Mouse (Mus musculus) limb, embryonic 10.5 days (tissue): ENCODE data around the gene Casp9. TPM values are rescaled to one million over a fixed set of nuclear protein-coding genes. Genes with fewer than 3 reads are reported as not detected.

Experiments
- DNase-seq: peaks from one replicate; pipeline ENCODE4 v3.0.0-alpha.2; 2017; ENCODE audit warnings: low spot score
- H3K27ac ChIP-seq: fragments of 300-500 bp; sonication (generic); 2 replicates; pipeline ENCODE4 v1.5.1; 2016; ENCODE audit warnings: mild to moderate bottlenecking
- H3K27me3 ChIP-seq: fragments of 300-500 bp; sonication (generic); 2 replicates; pipeline ENCODE4 v1.6.1; 2016; ENCODE audit warnings: low read depth, mild to moderate bottlenecking; ENCODE audit not compliant: poor library complexity, severe bottlenecking
- H3K36me3 ChIP-seq: fragments of 300-500 bp; sonication (generic); 2 replicates; pipeline ENCODE4 v1.6.1; 2016; ENCODE audit warnings: mild to moderate bottlenecking, moderate library complexity
- H3K4me1 ChIP-seq: fragments of 300-500 bp; sonication (generic); 2 replicates; pipeline ENCODE4 v1.6.1; 2016
- H3K4me3 ChIP-seq: fragments of 300-500 bp; sonication (generic); 2 replicates; pipeline ENCODE4 v1.5.1; 2016; ENCODE audit warnings: mild to moderate bottlenecking, moderate library complexity
- H3K9me3 ChIP-seq: fragments of 300-500 bp; sonication (generic); replicated peaks from 2 replicates; pipeline ENCODE4 v1.6.1; 2016; ENCODE audit warnings: mild to moderate bottlenecking
- WGBS: fragments of 180-500 bp; shearing (Covaris S2); methylation state at CpG from one replicate; pipeline ENCODE4 v1.1.7; 2016; 5-methylcytosine and 5-hydroxymethylcytosine counted together
- polyA plus RNA-seq: library from polyadenylated mRNA; unstranded; fragments of >200 nt; fragmentation: Nextera tagmentation; extraction: Ambion mirVana; gene quantifications from 2 replicates; pipeline ENCODE4 v1.2.1, GENCODE M21; 2016

Gene Casp9
- polyA plus RNA-seq, 1 experiment from 2014 or later, result 24.2 TPM

GRCm38 (mm10) chr4:141831361-141831760 lies 37.9 kb downstream of the Casp9 start:
- 0 out of 2 replicates have a peak, but pooled peaks cover 5% of the 10 kb centered on the region for H3K4me1 ChIP-seq
- 81% methylated on average over 7 of the region's 7 CpGs for WGBS
- no peak for DNase-seq

GRCm38 (mm10) chr4:141833911-141834310 lies 40.5 kb downstream of the Casp9 start:
- Histone ChIP-seq H3K36me3 (no peaks in the 10 kb centered on the region), H3K4me1 (0 out of 2 replicates have a peak, but pooled peaks cover 5% of the 10 kb centered on the region), H3K27ac (no peak overlapping the region), H3K27me3 (no peaks in the 10 kb centered on the region), H3K9me3 (no peaks in the 10 kb centered on the region), H3K4me3 (no peak overlapping the region)
- 58% methylated on average over 1 of the region's 1 CpGs for WGBS
- no peak for DNase-seq

More at GRCm38 (mm10) chr4:141831361-141831760, 37.9 kb downstream of the Casp9 start:
- Histone ChIP-seq H3K4me3 (no peak overlapping the region), H3K36me3 (no peaks in the 10 kb centered on the region), H3K9me3 (no peaks in the 10 kb centered on the region), H3K27ac (no peak overlapping the region), H3K27me3 (no peaks in the 10 kb centered on the region)

GRCm38 (mm10) chr4:141834536-141835095 lies 41.2 kb downstream of the Casp9 start:
- 72% methylated on average over 5 of the region's 5 CpGs for WGBS
- Histone ChIP-seq H3K27me3 (no peaks in the 10 kb centered on the region), H3K4me3 (no peak overlapping the region), H3K9me3 (no peaks in the 10 kb centered on the region), H3K36me3 (no peaks in the 10 kb centered on the region), H3K4me1 (0 out of 2 replicates have a peak, but pooled peaks cover 5% of the 10 kb centered on the region), H3K27ac (no peak overlapping the region)
- DNase-seq, result no peak

- Histone ChIP-seq H3K4me1 (no peaks in the 10 kb centered on the region), H3K27me3 (no peaks in the 10 kb centered on the region), H3K36me3 (no peaks in the 10 kb centered on the region), H3K4me3 (no peak within 1 kb of the TSS), H3K27ac (no peak within 1 kb of the TSS), H3K9me3 (no peaks in the 10 kb centered on the region)
- no peak for DNase-seq
- 79% methylated on average over 6 of the region's 6 CpGs for WGBS
These were observed 52.6 kb downstream of the Casp9 start, which contains the start of gene Ctrc for GRCm38 (mm10) chr4:141845999-141846398. Ctrc (minus strand) TSS chr4:141846359.

- Histone ChIP-seq H3K27me3 (no peaks in the 10 kb centered on the region), H3K36me3 (no peaks in the 10 kb centered on the region), H3K9me3 (no peaks in the 10 kb centered on the region), H3K4me1 (no peaks in the 10 kb centered on the region), H3K27ac (no peak overlapping the region), H3K4me3 (no peak overlapping the region)
- WGBS, result 84% methylated on average over 9 of the region's 9 CpGs
- peak; percentile 74 for DNase-seq
These were observed 60.0 kb downstream of the Casp9 start for GRCm38 (mm10) chr4:141853437-141853836.

GRCm38 (mm10) chr4:141857422-141857930 lies 64.1 kb downstream of the Casp9 start:
- Histone ChIP-seq H3K4me1 (0 out of 2 replicates have a peak, but pooled peaks cover 5% of the 10 kb centered on the region), H3K4me3 (no peak overlapping the region; the same call in 1 of the 2 replicates), H3K27ac (no peak overlapping the region), H3K9me3 (no peaks in the 10 kb centered on the region), H3K36me3 (peaks cover 16% of the 10 kb centered on the region), H3K27me3 (no peaks in the 10 kb centered on the region)
- peak; percentile 91 for DNase-seq
- 20% methylated on average over 10 of the region's 10 CpGs for WGBS

GRCm38 (mm10) chr4:141858501-141858900 lies 65.1 kb downstream of the Casp9 start:
- Histone ChIP-seq H3K36me3 (peaks cover 16% of the 10 kb centered on the region), H3K9me3 (no peaks in the 10 kb centered on the region), H3K27me3 (no peaks in the 10 kb centered on the region), H3K27ac (no peak overlapping the region), H3K4me3 (no peak overlapping the region), H3K4me1 (peaks cover 10% of the 10 kb centered on the region; the same call in 1 of the 2 replicates)
- no peak for DNase-seq
- WGBS, result 94% methylated on average over 20 of the region's 20 CpGs

GRCm38 (mm10) chr4:141859351-141859750 lies 65.9 kb downstream of the Casp9 start:
- peaks cover 10% of the 10 kb centered on the region; the same call in 1 of the 2 replicates for H3K4me1 ChIP-seq
- 92% methylated on average over 14 of the region's 14 CpGs for WGBS
- H3K4me3 ChIP-seq, result no peak overlapping the region
- H3K36me3 ChIP-seq, result peaks cover 16% of the 10 kb centered on the region
- no peaks in the 10 kb centered on the region for H3K9me3 ChIP-seq
- no peak for DNase-seq
- no peaks in the 10 kb centered on the region for H3K27me3 ChIP-seq
- H3K27ac ChIP-seq, result no peak overlapping the region

GRCm38 (mm10) chr4:141860246-141860841 lies 66.9 kb downstream of the Casp9 start:
- H3K27ac ChIP-seq, result 0 out of 2 replicates have a peak overlapping the region, but pooled peaks have one; percentile 7

GRCm38 (mm10) chr4:141861591-141862295 lies 68.3 kb downstream of the Casp9 start:
- DNase-seq, result no peak
- WGBS, result 89% methylated on average over 17 of the region's 17 CpGs

More at GRCm38 (mm10) chr4:141860246-141860841, 66.9 kb downstream of the Casp9 start:
- peaks cover 10% of the 10 kb centered on the region; the same call in 1 of the 2 replicates for H3K4me1 ChIP-seq
- H3K36me3 ChIP-seq, result peaks cover 19% of the 10 kb centered on the region
- DNase-seq, result no peak
- 60% methylated on average over 19 of the region's 19 CpGs for WGBS
- H3K4me3 ChIP-seq, result no peak overlapping the region
- H3K9me3 ChIP-seq, result no peaks in the 10 kb centered on the region
- H3K27me3 ChIP-seq, result no peaks in the 10 kb centered on the region

GRCm38 (mm10) chr4:141862867-141863266 lies 69.5 kb downstream of the Casp9 start:
- no peaks in the 10 kb centered on the region for H3K27me3 ChIP-seq
- no peak overlapping the region for H3K27ac ChIP-seq
- H3K36me3 ChIP-seq, result peaks cover 19% of the 10 kb centered on the region
- WGBS, result 80% methylated on average over 5 of the region's 5 CpGs
- no peaks in the 10 kb centered on the region for H3K9me3 ChIP-seq
- DNase-seq, result no peak
- H3K4me1 ChIP-seq, result peaks cover 17% of the 10 kb centered on the region
- no peak overlapping the region for H3K4me3 ChIP-seq

More at GRCm38 (mm10) chr4:141861591-141862295, 68.3 kb downstream of the Casp9 start:
- no peak overlapping the region for H3K4me3 ChIP-seq
- H3K27ac ChIP-seq, result no peak overlapping the region; the same call in 1 of the 2 replicates
- H3K4me1 ChIP-seq, result peaks cover 10% of the 10 kb centered on the region
- H3K9me3 ChIP-seq, result no peaks in the 10 kb centered on the region
- peaks cover 19% of the 10 kb centered on the region for H3K36me3 ChIP-seq
- H3K27me3 ChIP-seq, result no peaks in the 10 kb centered on the region

GRCm38 (mm10) chr4:141863726-141864280 lies 70.4 kb downstream of the Casp9 start:
- Histone ChIP-seq H3K27ac (no peak overlapping the region), H3K36me3 (peaks cover 16% of the 10 kb centered on the region), H3K4me3 (no peak overlapping the region), H3K9me3 (no peaks in the 10 kb centered on the region), H3K27me3 (no peaks in the 10 kb centered on the region), H3K4me1 (peaks cover 17% of the 10 kb centered on the region)
- WGBS, result 92% methylated on average over 7 of the region's 7 CpGs
- no peak for DNase-seq
